Mouse (Mus musculus): ENCODE results near the gene Ada.

- TF ChIP-seq TAL1 (IDR thresholded peaks at IDR 0.05; ENCODE audit: low read length) (no peak), GATA1 (IDR thresholded peaks at IDR 0.05; ENCODE audit: low read length) (no peak)
Observed at GRCm38 (mm10) chr2:163776661-163777060, 26.6 kb upstream of the Ada start.
